Mouse (Mus musculus) monocyte, adult 5-6 weeks (primary cell): Measurements from ENCODE around the gene Ttc7b. TPM values are rescaled to one million over a fixed set of nuclear protein-coding genes. Genes with fewer than 3 reads are reported as not detected.

Experiments used
- ATAC-seq: fragments of 153-309, 156-312 bp; replicated peaks from 2 replicates; pipeline ENCODE4 v1.8.0; 2017; ENCODE audit warnings: mild to moderate bottlenecking; ENCODE audit not compliant: low TSS enrichment, insufficient number of reproducible peaks, severe bottlenecking, poor library complexity, low FRiP score
- total RNA-seq: library from RNA; stranded (forward); fragments of 200-1000, 200-491, 200-594 nt; gene quantifications from 3 replicates; pipeline ENCODE4 v1.2.3, GENCODE M21; 2017

Gene Ttc7b
- total RNA-seq, 1 experiment from 2014 or later = 49.1 TPM

- no peak for ATAC-seq
These were observed 191.6 kb downstream of the Ttc7b start for GRCm38 (mm10) chr12:100328998-100329397.

DNA sequence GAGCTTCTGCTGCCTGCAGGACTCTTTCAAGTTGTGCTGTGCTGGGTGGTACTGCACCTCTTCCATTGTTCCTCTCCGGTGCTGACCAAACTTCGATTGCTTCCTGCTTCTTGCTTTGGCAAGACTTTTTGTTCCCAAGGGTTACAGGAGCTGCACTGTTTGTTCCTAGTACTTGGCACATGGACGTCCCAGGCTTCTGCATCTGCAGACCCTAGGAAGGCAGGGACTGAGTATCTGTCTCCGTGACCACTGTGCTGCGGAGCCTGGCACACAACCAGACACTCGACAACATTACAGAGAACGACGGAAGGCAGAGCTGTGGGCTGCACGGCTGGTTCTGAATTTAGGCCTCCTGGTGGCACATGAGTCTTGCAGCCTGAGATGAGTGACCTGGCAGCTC, 192.1 kb downstream of the Ttc7b start:
- no peak for ATAC-seq

DNA sequence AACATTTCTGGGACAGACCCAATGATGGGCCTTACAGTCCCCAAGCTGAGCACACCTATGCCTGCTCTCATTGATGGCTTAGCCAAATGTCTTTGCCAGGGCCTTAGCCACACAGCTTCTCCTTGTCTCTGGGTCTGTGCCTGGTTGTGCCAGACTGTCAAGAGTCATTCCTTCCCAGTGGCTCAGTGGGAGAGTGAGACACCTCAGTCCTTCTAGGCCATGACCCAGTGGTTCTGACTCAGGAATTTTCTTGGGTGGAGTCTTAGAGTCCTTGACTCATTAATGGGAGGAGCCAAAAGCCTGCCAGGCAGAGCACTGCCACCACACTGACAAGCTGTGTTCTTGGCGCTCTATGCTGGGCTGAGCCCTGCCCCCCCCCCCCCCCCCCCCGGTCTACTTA, 193.9 kb downstream of the Ttc7b start:
- ATAC-seq = no peak

DNA sequence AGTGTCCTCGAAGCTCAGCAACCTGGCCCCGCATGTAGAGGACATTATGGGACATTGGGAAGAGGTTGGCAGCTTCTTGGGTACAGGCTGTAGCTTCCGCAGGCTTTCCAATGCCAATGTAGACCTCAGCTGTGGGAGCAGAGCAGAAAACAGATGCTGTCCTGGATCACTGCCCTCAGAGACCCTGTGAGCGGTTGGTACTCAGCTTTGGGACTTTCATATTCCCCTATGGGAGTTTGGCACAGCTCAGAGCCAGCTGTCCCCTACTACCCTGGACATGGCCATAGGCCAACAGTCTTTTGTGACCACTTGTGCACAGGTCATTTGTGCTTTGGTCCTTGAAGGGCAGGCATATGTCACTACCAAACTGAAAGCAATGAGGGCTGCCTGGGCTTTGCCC, 195.0 kb downstream of the Ttc7b start:
- ATAC-seq = no peak

DNA sequence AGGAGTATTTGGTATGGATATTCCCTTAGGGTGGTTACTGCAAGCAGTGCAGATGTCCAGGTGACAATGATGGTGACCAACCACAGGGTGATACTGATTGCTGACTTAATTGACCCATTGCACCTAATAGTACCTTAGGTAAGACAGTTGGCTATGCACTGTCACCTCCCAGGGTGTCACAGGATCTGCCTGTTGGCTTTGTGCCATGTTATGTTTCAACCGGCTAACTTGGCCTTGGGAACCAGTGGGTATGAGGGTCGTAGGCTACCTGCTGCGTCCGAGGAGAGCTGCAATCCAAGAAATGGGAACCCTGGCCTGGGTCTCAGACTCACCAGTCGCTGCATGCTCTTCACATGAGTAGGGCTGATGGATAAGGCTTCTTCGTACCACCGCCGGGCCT, 195.4 kb downstream of the Ttc7b start:
- ATAC-seq = no peak

- no peak for ATAC-seq
These were observed 197.0 kb downstream of the Ttc7b start for GRCm38 (mm10) chr12:100323641-100324040.

DNA sequence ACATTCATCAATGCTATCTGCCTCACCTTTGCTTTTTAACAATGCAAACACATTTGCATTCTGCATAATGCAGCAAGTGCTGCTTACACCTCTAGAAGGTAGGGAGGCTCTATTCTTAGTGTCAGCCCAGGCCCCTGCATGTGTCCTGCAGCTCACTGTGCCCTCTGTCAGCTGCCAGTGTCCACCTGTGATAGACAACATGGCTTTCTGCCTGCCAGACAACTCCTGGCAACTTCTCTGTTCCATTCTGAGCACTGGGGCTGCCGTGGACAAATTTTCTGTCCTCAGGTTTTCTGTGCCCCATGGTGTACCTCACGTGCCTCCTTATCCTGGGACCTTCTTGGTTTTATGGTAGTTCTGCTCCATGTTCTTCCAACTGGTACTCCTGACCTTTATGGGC, 198.4 kb downstream of the Ttc7b start:
- no peak for ATAC-seq

GRCm38 (mm10) chr12:100321545-100321944, 199.1 kb downstream of the Ttc7b start:
- ATAC-seq = no peak

GRCm38 (mm10) chr12:100319746-100320145, 200.9 kb downstream of the Ttc7b start:
- no peak for ATAC-seq

DNA sequence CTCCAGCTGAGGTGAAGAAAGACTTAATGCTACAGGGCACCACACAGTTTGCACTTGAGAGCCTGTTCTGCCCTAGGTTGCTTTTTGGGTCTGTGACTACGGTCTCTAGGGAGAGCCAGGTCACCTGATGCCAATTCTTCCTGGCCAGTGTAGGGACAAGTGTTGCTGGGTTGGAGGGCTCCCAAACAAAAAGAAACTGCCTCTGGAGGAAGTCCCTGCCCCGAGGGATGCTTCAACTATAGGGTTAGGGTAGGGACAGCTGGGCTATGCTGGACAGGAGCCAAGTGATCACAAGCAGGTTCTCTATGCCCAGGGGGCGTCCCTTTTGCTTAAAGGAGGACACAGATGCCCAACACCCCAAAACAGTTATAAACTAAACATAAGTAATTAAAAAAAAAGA, 202.7 kb downstream of the Ttc7b start:
- no peak for ATAC-seq

DNA sequence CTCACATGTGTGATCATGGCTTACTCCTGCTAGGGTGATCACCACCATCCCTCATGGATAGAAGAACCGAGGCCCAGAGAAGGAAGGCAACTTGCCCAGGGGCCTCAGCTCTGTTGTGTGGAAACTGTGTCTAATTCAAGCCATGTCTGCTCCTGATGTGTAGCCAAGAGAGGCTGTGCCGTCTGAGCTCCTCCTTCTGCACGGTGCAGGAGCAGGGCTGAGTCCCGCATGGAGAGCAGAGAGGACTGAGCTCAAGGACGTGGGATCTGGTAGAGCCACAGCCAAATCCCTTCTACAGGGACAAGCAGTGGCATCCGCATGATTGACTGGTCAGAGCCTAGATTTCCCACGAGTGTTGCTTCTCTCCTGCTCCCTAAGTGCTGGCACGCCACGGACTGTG, 204.5 kb downstream of the Ttc7b start:
- ATAC-seq = no peak

DNA sequence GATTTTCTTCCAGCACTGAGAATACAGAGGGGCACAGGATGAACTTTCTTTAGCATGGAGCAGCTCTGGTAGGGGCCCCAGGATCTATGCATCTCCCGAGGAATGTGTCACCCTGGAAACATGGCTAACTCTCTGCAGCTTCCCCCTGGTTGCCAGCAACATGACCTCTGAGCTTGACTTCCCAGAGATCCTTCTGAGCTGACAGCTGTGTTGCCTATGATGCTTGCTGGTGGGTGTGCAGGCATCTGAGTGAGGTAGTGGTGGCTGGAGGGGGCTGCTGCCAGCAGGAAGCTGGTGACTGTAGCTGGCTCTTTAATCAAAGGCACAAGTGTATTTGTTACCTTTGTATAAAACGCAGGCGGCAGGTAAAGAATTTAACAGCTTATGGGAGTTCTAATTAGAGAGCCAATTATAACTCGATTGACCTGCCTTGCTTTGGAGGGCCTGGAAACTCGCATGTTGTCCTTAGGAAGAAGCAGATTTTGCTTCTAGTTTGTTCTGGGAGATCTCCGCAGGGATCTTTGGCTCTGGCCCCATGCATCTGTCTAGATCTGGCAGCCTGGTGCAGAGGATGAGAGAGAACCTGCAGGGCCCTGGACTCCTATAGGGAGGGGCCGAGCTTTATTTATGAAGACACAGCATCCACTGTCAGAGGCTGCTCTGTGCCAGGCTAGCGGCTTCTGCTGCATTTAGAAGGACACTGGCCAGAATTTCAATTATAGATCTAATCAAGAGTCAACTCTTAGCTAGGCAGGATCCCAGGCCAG, 205.3 kb downstream of the Ttc7b start:
- ATAC-seq = no peak

GRCm38 (mm10) chr12:100313785-100314375, 206.7 kb downstream of the Ttc7b start:
- ATAC-seq = no peak

DNA sequence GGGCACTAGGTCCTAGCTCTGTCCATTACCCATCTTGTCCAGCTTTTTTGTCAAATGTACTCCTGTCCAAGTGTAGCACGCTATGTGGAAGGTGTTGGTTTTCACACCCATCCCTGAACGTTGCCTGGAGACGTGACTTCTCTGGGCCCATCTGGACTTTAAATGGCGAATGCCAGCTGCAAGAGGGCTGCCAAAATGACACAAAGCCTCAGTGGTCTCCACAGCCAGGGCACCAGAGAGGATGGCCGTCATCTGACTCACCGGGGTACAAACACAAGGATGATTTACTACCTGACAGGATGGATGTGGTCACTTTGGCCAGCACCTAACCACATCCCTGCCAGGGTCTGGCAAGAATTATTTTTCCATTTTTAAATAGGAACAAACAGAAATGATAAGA, 207.4 kb downstream of the Ttc7b start:
- no peak for ATAC-seq

- ATAC-seq = no peak
These were observed 209.9 kb downstream of the Ttc7b start for GRCm38 (mm10) chr12:100310471-100311392.

- ATAC-seq = no peak
These were observed 211.4 kb downstream of the Ttc7b start for GRCm38 (mm10) chr12:100309201-100309600.

- ATAC-seq = no peak
These were observed 212.9 kb downstream of the Ttc7b start for GRCm38 (mm10) chr12:100307501-100308260.

- no peak for ATAC-seq
These were observed 214.3 kb downstream of the Ttc7b start for GRCm38 (mm10) chr12:100306336-100306735.
